Mouse (Mus musculus) E14TG2a.4 (cell line): Measurements from ENCODE around the gene Dlgap5.
"Not testable (repeated sequence)": the region's sequence is repeated elsewhere in the genome, so short reads cannot be mapped to it uniquely, and the experiment has no call there.

Experiments
- H3K27me3 ChIP-seq: 2 replicates; pipeline ENCODE4 v1.6.1; 2014; ENCODE audit warnings: low read length, control low read depth; ENCODE audit not compliant: insufficient read depth
- H3K36me3 ChIP-seq: 2 replicates; pipeline ENCODE4 v1.6.1; 2014; ENCODE audit warnings: low read length, control low read depth; ENCODE audit not compliant: insufficient read depth
- H3K4me1 ChIP-seq: replicated peaks from 2 replicates; pipeline ENCODE4 v1.6.1; 2014; ENCODE audit warnings: low read depth, low read length, control low read depth
- H3K4me3 ChIP-seq: replicated peaks from 2 replicates; pipeline ENCODE4 v1.5.1; 2014; ENCODE audit warnings: mild to moderate bottlenecking, low read length
- H3K9me3 ChIP-seq: 2 replicates; pipeline ENCODE4 v1.6.1; 2014; ENCODE audit warnings: low read length, control low read depth
- CTCF ChIP-seq: conservative IDR thresholded peaks from 2 replicates; pipeline ENCODE4 v1.5.1; 2014; ENCODE audit warnings: low read length
- NANOG ChIP-seq: IDR thresholded peaks from 2 replicates; pipeline ENCODE4 v1.6.1; 2014; ENCODE audit warnings: borderline replicate concordance, low read length, mixed read lengths
- POU5F1 ChIP-seq: IDR thresholded peaks from 2 replicates; pipeline ENCODE4 v1.6.1; 2014; ENCODE audit warnings: low read length, borderline replicate concordance

Gene Dlgap5

GRCm38 (mm10) chr14:47417775-47418665, at the start of gene Dlgap5:
Gene Dlgap5, minus strand, starts transcription at chr14:47418407.
- no peaks in the 10 kb centered on the region for H3K27me3 ChIP-seq
- TF ChIP-seq CTCF (no peak), NANOG (no peak), POU5F1 (no peak)
- no peaks in the 10 kb centered on the region for H3K9me3 ChIP-seq
- peak within 1 kb of the TSS; percentile 86 for H3K4me3 ChIP-seq
- H3K36me3 ChIP-seq, result peaks cover 42% of the 10 kb centered on the region
- peaks cover 70% of the 10 kb centered on the region for H3K4me1 ChIP-seq

- Histone ChIP-seq H3K9me3 (no peaks in the 10 kb centered on the region), H3K36me3 (no peaks in the 10 kb centered on the region), H3K4me3 (no peak overlapping the region), H3K4me1 (no peaks in the 10 kb centered on the region), H3K27me3 (no peaks in the 10 kb centered on the region; the same call in 1 of the 2 replicates)
- no peak for TF ChIP-seq CTCF
- TF ChIP-seq POU5F1, result no peak
- no peak for TF ChIP-seq NANOG
Observed at GRCm38 (mm10) chr14:47465468-47466175, 47.4 kb upstream of the Dlgap5 start.

- H3K4me1 ChIP-seq, result no peaks in the 10 kb centered on the region
- TF ChIP-seq CTCF (no peak), NANOG (no peak), POU5F1 (no peak)
- no peak overlapping the region for H3K4me3 ChIP-seq
- no peaks in the 10 kb centered on the region for H3K9me3 ChIP-seq
- H3K36me3 ChIP-seq, result no peaks in the 10 kb centered on the region
- no peaks in the 10 kb centered on the region; the same call in 1 of the 2 replicates for H3K27me3 ChIP-seq
Observed at GRCm38 (mm10) chr14:47464426-47464825, 46.2 kb upstream of the Dlgap5 start.

- Histone ChIP-seq H3K4me1 (no peaks in the 10 kb centered on the region), H3K36me3 (no peaks in the 10 kb centered on the region), H3K4me3 (no peak overlapping the region), H3K9me3 (no peaks in the 10 kb centered on the region), H3K27me3 (no peaks in the 10 kb centered on the region; the same call in 1 of the 2 replicates)
- no peak for TF ChIP-seq NANOG
- TF ChIP-seq CTCF, result no peak
- TF ChIP-seq POU5F1, result no peak
Observed at GRCm38 (mm10) chr14:47462877-47463460, 44.8 kb upstream of the Dlgap5 start.

- TF ChIP-seq CTCF, result no peak
- no peak for TF ChIP-seq POU5F1
- TF ChIP-seq NANOG, result no peak
- Histone ChIP-seq H3K4me3 (no peak overlapping the region), H3K9me3 (no peaks in the 10 kb centered on the region), H3K27me3 (no peaks in the 10 kb centered on the region; the same call in 1 of the 2 replicates), H3K4me1 (no peaks in the 10 kb centered on the region), H3K36me3 (no peaks in the 10 kb centered on the region)
Observed at GRCm38 (mm10) chr14:47462453-47462852, 44.2 kb upstream of the Dlgap5 start.

DNA sequence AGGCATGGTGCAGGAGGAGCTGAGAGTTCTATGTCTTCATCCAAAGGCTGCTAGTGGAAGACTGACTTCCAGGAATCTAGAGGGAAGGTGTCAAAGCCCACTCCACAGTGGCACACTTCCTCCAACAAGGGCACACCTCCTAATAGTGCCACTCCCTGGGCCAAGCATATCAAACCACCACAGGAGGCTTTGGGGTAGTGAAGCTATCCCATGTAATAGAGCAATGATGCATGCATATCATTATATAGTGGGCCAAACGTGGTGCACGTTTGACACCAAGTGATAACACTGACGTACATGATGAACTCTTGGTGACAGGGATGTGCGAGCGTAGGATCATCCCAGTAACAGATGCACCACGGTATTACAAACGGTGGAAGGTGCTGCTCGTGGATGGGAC, 43.8 kb upstream of the Dlgap5 start:
- Histone ChIP-seq H3K9me3 (no peaks in the 10 kb centered on the region), H3K36me3 (no peaks in the 10 kb centered on the region), H3K4me3 (no peak overlapping the region), H3K27me3 (no peaks in the 10 kb centered on the region; the same call in 1 of the 2 replicates), H3K4me1 (no peaks in the 10 kb centered on the region)
- TF ChIP-seq NANOG (no peak), POU5F1 (no peak), CTCF (no peak)

DNA sequence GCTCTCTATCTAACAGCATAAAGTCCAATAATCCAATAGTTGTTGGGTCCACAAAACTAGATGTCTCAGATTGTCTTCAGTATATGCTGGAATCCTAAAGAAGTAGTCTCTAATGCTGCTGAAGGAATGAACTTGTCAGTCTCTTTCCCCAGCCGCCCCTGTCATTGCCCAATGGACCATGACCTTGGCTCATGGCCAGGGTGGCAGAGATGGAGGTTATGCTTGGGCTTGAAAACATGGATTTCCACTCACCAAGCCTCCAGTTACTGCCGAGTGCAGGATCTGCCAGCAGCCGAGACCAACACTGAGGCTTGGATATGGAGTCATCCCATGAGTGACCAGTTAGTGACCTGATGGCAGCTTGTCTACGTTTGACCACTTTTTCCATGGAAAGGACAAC, 41.3 kb upstream of the Dlgap5 start:
- Histone ChIP-seq H3K4me1 (no peaks in the 10 kb centered on the region), H3K9me3 (no peaks in the 10 kb centered on the region), H3K27me3 (no peaks in the 10 kb centered on the region), H3K36me3 (no peaks in the 10 kb centered on the region), H3K4me3 (no peak overlapping the region)
- TF ChIP-seq CTCF (no peak), POU5F1 (no peak), NANOG (no peak)

DNA sequence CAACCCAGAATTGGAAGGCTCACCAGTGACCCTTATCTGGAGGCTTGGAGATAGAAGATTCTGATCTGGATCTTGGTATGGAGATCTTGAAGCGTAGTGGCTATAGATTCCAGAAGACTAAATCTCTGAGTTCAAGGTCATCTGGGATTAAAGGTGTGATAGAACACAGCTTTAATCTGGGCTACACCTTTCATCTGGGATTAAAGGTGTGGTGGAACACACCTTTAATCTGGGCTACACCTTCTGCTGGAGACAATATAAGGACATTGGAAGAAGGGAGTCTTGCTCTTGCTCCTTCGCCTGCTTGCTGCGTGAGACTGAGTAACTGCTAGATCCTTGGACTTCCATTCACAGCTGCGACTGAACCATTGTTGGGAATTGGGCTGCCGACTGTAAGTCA, 31.9 kb upstream of the Dlgap5 start, which contains the start of gene Fbxo34:
Fbxo34 (plus strand) TSS at position 301 of the 400 bp plus-strand sequence.
- H3K36me3 ChIP-seq, H3K4me3 ChIP-seq, H3K4me1 ChIP-seq, H3K27me3 ChIP-seq, H3K9me3 ChIP-seq: not testable (repeated sequence)
